ENCODE assay signal across 12 mouse cellular contexts in the genomic region with DNA sequence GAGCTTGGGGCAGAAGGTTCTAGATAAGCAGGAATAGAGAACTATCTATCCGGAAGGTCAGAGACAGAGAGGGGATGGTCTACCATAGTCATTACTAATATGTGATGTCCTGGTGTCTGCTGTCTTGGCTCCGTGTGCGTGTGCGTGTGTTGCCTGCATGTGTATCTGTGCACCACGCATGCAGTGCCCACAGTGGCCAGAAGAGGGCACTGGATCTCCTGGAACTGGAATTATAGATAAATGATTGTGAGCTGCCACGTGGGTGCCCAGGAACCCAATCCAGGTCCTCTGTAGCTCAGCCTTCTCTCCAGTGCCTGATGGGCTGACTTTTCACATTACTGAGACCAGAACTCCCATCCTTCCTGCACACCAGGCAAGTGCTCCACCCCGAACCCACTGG. TPM values are rescaled to one million over a fixed set of nuclear protein-coding genes. Genes with fewer than 3 reads are reported as not detected.
DNase-seq lines count a peak whose midpoint lies in the region; ATAC-seq and TF ChIP-seq lines count a peak whose summit lies in the region.
"Had no signal": no experiment of that assay in that cellular context is flagged by ENCODE, and none has a peak within 500 bp of the region (broad histone marks: within the 10 kb centered on the region; RNA-seq: fewer than 3 reads in every experiment).

No protein-coding gene starts in this region.

- H3K4me2 ChIP-seq in forebrain, embryonic 15.5 days (replicated peaks) = no peak overlapping the region
- H3K4me2 ChIP-seq in forebrain, embryonic 14.5 days (ENCODE audit: low read length) = no peak overlapping the region
- H3K4me2 ChIP-seq in CH12.LX (ENCODE audit: insufficient read depth, low read depth, poor library complexity, severe bottlenecking) = no peak overlapping the region
- H3K4me2 ChIP-seq: embryonic facial prominence, embryonic 12.5 days had no signal

- H3K4me1 ChIP-seq in forebrain, embryonic 15.5 days = peaks cover 6% of the 10 kb centered on the region
- peaks cover 3% of the 10 kb centered on the region; the same call in 1 of the 2 replicates for H3K4me1 ChIP-seq in forebrain, embryonic 14.5 days (ENCODE audit: control insufficient read depth, insufficient read depth, low read length)
- no peaks in the 10 kb centered on the region for H3K4me1 ChIP-seq in liver, adult 2 months (ENCODE audit: control insufficient read depth, insufficient read depth, low read length)
- peaks cover 7 to 13% of the 10 kb centered on the region in 2 experiments for H3K4me1 ChIP-seq in CH12.LX (ENCODE audit: control insufficient read depth in 1 of 2, insufficient read depth in 2 of 2)
- H3K4me1 ChIP-seq: embryonic facial prominence, embryonic 12.5 days had no signal

- in situ Hi-C loops in CH12.LX (cut with MboI; ENCODE audit: low pct_ligation_motif_present, low pct_unique_long_range_greater_than_20kb, low sequenced_read_pairs) = no loop called here

- dilution Hi-C loops in CH12.LX (cut with MboI; ENCODE audit: extremely low pct_ligation_motif_present, extremely low pct_unique_long_range_greater_than_20kb, low sequenced_read_pairs) = no loop called here

- TF ChIP-seq RAD21 in CH12.LX (IDR thresholded peaks at IDR 0.05; ENCODE audit: low read depth, low read length) = no peak

- ATAC-seq in forebrain, embryonic 15.5 days (replicated peaks) = no peak
- ATAC-seq in forebrain, embryonic 14.5 days = no peak

- 84% methylated on average over 7 of the region's 7 CpGs for whole genome bisulfite sequencing in forebrain, embryonic 15.5 days
- WGBS in forebrain, embryonic 14.5 days = 82% methylated on average over 7 of the region's 7 CpGs
- 86% methylated on average over 7 of the region's 7 CpGs for WGBS in liver, adult 2 months

- no peaks in the 10 kb centered on the region for H3K27me3 ChIP-seq in forebrain, embryonic 15.5 days
- no peaks in the 10 kb centered on the region for H3K27me3 ChIP-seq in forebrain, embryonic 14.5 days (replicated peaks; ENCODE audit: control insufficient read depth, insufficient read depth, low read length)
- no peaks in the 10 kb centered on the region for H3K27me3 ChIP-seq in liver, adult 2 months (ENCODE audit: control insufficient read depth, insufficient read depth, low read length)
- peaks cover 32% of the 10 kb centered on the region for H3K27me3 ChIP-seq in CH12.LX (replicated peaks)
- H3K27me3 ChIP-seq: embryonic facial prominence, embryonic 12.5 days had no signal

- no peak overlapping the region for H3K9ac ChIP-seq in forebrain, embryonic 15.5 days (replicated peaks)
- H3K9ac ChIP-seq in forebrain, embryonic 14.5 days (ENCODE audit: low read length) = no peak overlapping the region
- no peak overlapping the region for H3K9ac ChIP-seq in liver, adult 2 months (ENCODE audit: low read depth, low read length)
- no peak overlapping the region for H3K9ac ChIP-seq in CH12.LX (ENCODE audit: insufficient read depth, low read depth)
- H3K9ac ChIP-seq: embryonic facial prominence, embryonic 12.5 days had no signal

- H3K27ac ChIP-seq in forebrain, embryonic 15.5 days (replicated peaks) = peak overlapping the region; percentile 85
- H3K27ac ChIP-seq in forebrain, embryonic 14.5 days (ENCODE audit: low read depth, low read length) = no peak overlapping the region
- no peak overlapping the region for H3K27ac ChIP-seq in liver, adult 2 months (replicated peaks; ENCODE audit: insufficient read depth, low read depth, low read length)
- no peak overlapping the region for H3K27ac ChIP-seq in CH12.LX (ENCODE audit: insufficient read depth, low read depth)
- H3K27ac ChIP-seq: embryonic facial prominence, embryonic 12.5 days had no signal

- no peak overlapping the region for H3K4me3 ChIP-seq in forebrain, embryonic 15.5 days
- H3K4me3 ChIP-seq in forebrain, embryonic 14.5 days (ENCODE audit: low read depth, low read length) = no peak overlapping the region
- no peak overlapping the region for H3K4me3 ChIP-seq in liver, adult 2 months (ENCODE audit: insufficient read depth, low read depth, low read length)
- H3K4me3 ChIP-seq in CH12.LX (replicated peaks in 1 of 3; ENCODE audit: low read depth in 2 of 3, low read length in 2 of 3, poor library complexity in 1 of 3) = no peak overlapping the region
- H3K4me3 ChIP-seq: embryonic facial prominence, embryonic 12.5 days had no signal

- TF ChIP-seq POLR2A in liver, adult 2 months (IDR thresholded peaks at IDR 0.05; ENCODE audit: extremely low read depth, insufficient read depth, low read length) = no peak
- no peak for TF ChIP-seq POLR2A in CH12.LX (IDR thresholded peaks at IDR 0.05; ENCODE audit: low read depth, low read length)

- DNase-seq in forebrain, embryonic 14.5 days (ENCODE audit: low spot score) = no peak
- DNase-seq in liver, adult 2 months (ENCODE audit: extremely low read depth, low read depth, low spot score) = no peak
- DNase-seq in liver (no peak), CH12.LX (ENCODE audit: extremely low read depth) (no peak)
- peak; percentile 21 for DNase-seq in c-Kit-positive CD71-positive TER-119-positive erythroid progenitor cells, embryonic 14.5 days (ENCODE audit: low spot score)
- DNase-seq in thymus, adult 18-20 months = no peak
- DNase-seq in adrenal gland, postnatal 14 days = no peak
- DNase-seq: kidney, adult 9 months; lung, postnatal 36 days had no signal

- H3K9me3 ChIP-seq in forebrain, embryonic 15.5 days = no peaks in the 10 kb centered on the region
- H3K9me3 ChIP-seq in forebrain, embryonic 14.5 days (replicated peaks; ENCODE audit: control insufficient read depth, low read length) = no peaks in the 10 kb centered on the region
- peaks cover 22% of the 10 kb centered on the region for H3K9me3 ChIP-seq in CH12.LX (replicated peaks; ENCODE audit: low read length)
- H3K9me3 ChIP-seq: embryonic facial prominence, embryonic 12.5 days had no signal

- H3K79me2 ChIP-seq in liver, adult 2 months (ENCODE audit: control insufficient read depth, insufficient read depth, low read length) = no peaks in the 10 kb centered on the region
- H3K79me2 ChIP-seq in CH12.LX (replicated peaks; ENCODE audit: control insufficient read depth, extremely low read depth, insufficient read depth, poor library complexity, severe bottlenecking) = no peaks in the 10 kb centered on the region

- TF ChIP-seq CTCF in liver, adult 2 months (IDR thresholded peaks at IDR 0.05; ENCODE audit: low read depth, low read length) = peak; percentile 56
- peak; percentile 35 to 41; a peak in 3 of 4 replicates for TF ChIP-seq CTCF in CH12.LX (conservative IDR thresholded peaks at IDR 0.05 in 1 of 2, IDR thresholded peaks at IDR 0.05 in 1 of 2; ENCODE audit: low read depth in 2 of 2, low read length in 2 of 2)

- no peak for TF ChIP-seq EP300 in CH12.LX (IDR thresholded peaks at IDR 0.05; ENCODE audit: low read length)

- no peaks in the 10 kb centered on the region for H3K36me3 ChIP-seq in forebrain, embryonic 15.5 days
- H3K36me3 ChIP-seq in forebrain, embryonic 14.5 days (ENCODE audit: control insufficient read depth, insufficient read depth, low read length) = no peaks in the 10 kb centered on the region
- no peaks in the 10 kb centered on the region for H3K36me3 ChIP-seq in liver, adult 2 months (ENCODE audit: control insufficient read depth, insufficient read depth, low read length)
- H3K36me3 ChIP-seq in CH12.LX (replicated peaks in 1 of 2; ENCODE audit: control insufficient read depth in 1 of 2, insufficient read depth in 1 of 2, low read length in 1 of 2) = no peaks in the 10 kb centered on the region
- H3K36me3 ChIP-seq: embryonic facial prominence, embryonic 12.5 days had no signal

TF ChIP-seq in CH12.LX, 34 proteins besides CTCF, POLR2A, EP300 and RAD21:
- TF ChIP-seq TBP (conservative IDR thresholded peaks at IDR 0.05; ENCODE audit: low read depth, low read length) (no peak), POLR2AphosphoS2 (IDR thresholded peaks at IDR 0.05; ENCODE audit: low read depth, low read length) (no peak), MAX (IDR thresholded peaks at IDR 0.05; ENCODE audit: low read length) (no peak), ZNF384 (IDR thresholded peaks at IDR 0.05; ENCODE audit: low read depth, low read length) (no peak), MXI1 (IDR thresholded peaks at IDR 0.05; ENCODE audit: low read depth, low read length) (no peak)
TF ChIP-seq in CH12.LX: peak in this region for 0.

RNA-seq across cellular contexts. Expression of gene Myl2, which starts 21.0 kb away (rescaled TPM):
- 0.28 and 3.6 TPM in 2 replicates for polyA plus RNA-seq in forebrain, embryonic 15.5 days (2015; fragmentation: Nextera tagmentation; extraction: Ambion mirVana)
- 1.0 and 1.1 TPM in 2 replicates for polyA plus RNA-seq in forebrain, embryonic 14.5 days (2014; fragmentation: Nextera tagmentation; extraction: Ambion mirVana)
- 0.74 and 3.9 TPM in 2 replicates for total RNA-seq in liver, adult 2 months (2014; rRNA removed)
- not detected in 2 replicates for polyA plus RNA-seq in liver, adult 2 months (2012; rRNA removed)
- total RNA-seq in CH12.LX (2012; rRNA removed) (not detected in 2 replicates), CH12.LX (2014; rRNA removed) (not detected in 2 replicates)
- not detected in 2 replicates for polyA plus RNA-seq in CH12.LX (2012; ENCODE audit: insufficient read length, low read depth)
- not detected in 2 replicates for total RNA-seq in adrenal gland, postnatal 14 days (2021)
- total RNA-seq: monocyte, adult 5-6 weeks had no signal

RNA-seq across cellular contexts. Expression of gene Cux2, which starts 29.9 kb away (rescaled TPM):
- 32.3 and 33.7 TPM in 2 replicates for polyA plus RNA-seq in forebrain, embryonic 15.5 days (2015; fragmentation: Nextera tagmentation; extraction: Ambion mirVana)
- 16.7 and 30.0 TPM in 2 replicates for polyA plus RNA-seq in forebrain, embryonic 14.5 days (2014; fragmentation: Nextera tagmentation; extraction: Ambion mirVana)
- 4.1 and 5.9 TPM in 2 replicates for total RNA-seq in liver, adult 2 months (2014; rRNA removed)
- polyA plus RNA-seq in liver, adult 2 months (2012; rRNA removed) = 11.6 and 19.5 TPM in 2 replicates
- total RNA-seq in CH12.LX (2012; rRNA removed) (0.17 TPM in 1 of 2 replicates, not detected in the other), CH12.LX (2014; rRNA removed) (not detected in 2 replicates)
- polyA plus RNA-seq in CH12.LX (2012; ENCODE audit: insufficient read length, low read depth) = not detected in 2 replicates
- total RNA-seq in adrenal gland, postnatal 14 days (2021) = 16.6 and 17.7 TPM in 2 replicates
- total RNA-seq: monocyte, adult 5-6 weeks had no signal

Comparison
In these comparisons a context has a peak if more than half of its experiments do, and no peak if none do; other contexts are left out.
1. RNA of gene Cux2, which starts 29.9 kb away (polyA plus RNA-seq): 32.3 to 33.7 TPM in forebrain, embryonic 15.5 days, 16.7 to 30.0 TPM in forebrain, embryonic 14.5 days and 11.6 to 19.5 TPM in liver, adult 2 months; not detected in CH12.LX; every median in the first group is over 10 times any median in the second.